Comparison of ENCODE assay signal across 9 mouse cellular contexts in the genomic region with DNA sequence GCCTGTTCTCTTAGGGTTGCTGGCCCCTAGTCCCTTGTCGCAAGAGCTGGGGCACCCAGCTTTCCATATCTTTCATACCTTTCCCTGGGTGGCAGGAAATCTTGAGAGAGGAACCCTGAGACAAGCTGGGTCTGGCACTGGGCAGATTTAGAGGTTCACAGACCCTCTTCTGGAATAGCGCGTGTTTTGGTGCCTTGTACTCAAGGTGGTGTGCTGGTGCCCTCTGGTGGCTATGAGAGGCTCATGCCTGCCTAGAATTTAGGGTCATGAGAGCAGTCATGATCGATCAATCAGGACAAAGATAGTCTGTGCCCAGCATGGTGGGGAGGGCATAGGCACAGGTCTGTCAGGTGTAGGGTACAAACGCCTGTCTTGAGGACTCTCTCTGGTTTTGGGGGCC. TPM values are rescaled to one million over a fixed set of nuclear protein-coding genes. Genes with fewer than 3 reads are reported as not detected.
A peak's percentile ranks its signal among the peaks of the same experiment; 100 is the strongest.
DNase-seq lines count a peak whose midpoint lies in the region; ATAC-seq lines count a peak whose summit lies in the region.
"Had no signal": no experiment of that assay in that cellular context is flagged by ENCODE, and none has a peak within 500 bp of the region (broad histone marks: within the 10 kb centered on the region; RNA-seq: fewer than 3 reads in every experiment).

No protein-coding gene starts in this region.

- ATAC-seq in lung, embryonic 16.5 days (ENCODE audit: low read depth), result 0 out of 2 replicates have a peak, but pooled peaks have one; percentile 29

- H3K36me3 ChIP-seq in lung, embryonic 16.5 days (ENCODE audit: control insufficient read depth, insufficient read depth, low read length), result no peaks in the 10 kb centered on the region
- H3K36me3 ChIP-seq: limb, embryonic 15.5 days had no signal

- H3K4me3 ChIP-seq in lung, embryonic 16.5 days (ENCODE audit: low read length), result no peak overlapping the region
- H3K4me3 ChIP-seq: limb, embryonic 15.5 days had no signal

- H3K4me1 ChIP-seq in lung, embryonic 16.5 days (replicated peaks; ENCODE audit: control insufficient read depth, insufficient read depth, low read length), result no peaks in the 10 kb centered on the region

- DNase-seq in adrenal gland, adult (ENCODE audit: inconsistent age in 2 of 2, low spot score in 1 of 2), result peak; percentile 36 to 81
- no peak for DNase-seq in adrenal gland, adult 8-10 months
- peak; percentile 80 for DNase-seq in adrenal gland, postnatal 10 days
- peak; percentile 64 for DNase-seq in embryo, embryonic 11.5 days (ENCODE audit: low read depth, low spot score)
- DNase-seq in heart, postnatal 10 days, result peak; percentile 71 to 80
- DNase-seq in layer of hippocampus, adult 18-20 months (ENCODE audit: low spot score in 2 of 2), result peak; percentile 13 to 76
- peak; percentile 69 for DNase-seq in retina, postnatal 7 days (ENCODE audit: low read depth, low spot score)

- no peaks in the 10 kb centered on the region for H3K9me3 ChIP-seq in lung, embryonic 16.5 days (ENCODE audit: control insufficient read depth, low read length)
- H3K9me3 ChIP-seq: limb, embryonic 15.5 days had no signal

- H3K4me2 ChIP-seq in lung, embryonic 16.5 days (ENCODE audit: low read depth, low read length), result no peak overlapping the region
- H3K4me2 ChIP-seq: limb, embryonic 15.5 days had no signal

- no peaks in the 10 kb centered on the region for H3K27me3 ChIP-seq in lung, embryonic 16.5 days (ENCODE audit: control insufficient read depth, insufficient read depth, low read depth, low read length)
- H3K27me3 ChIP-seq: limb, embryonic 15.5 days had no signal

- no peak overlapping the region for H3K27ac ChIP-seq in lung, embryonic 16.5 days (ENCODE audit: low read length)
- H3K27ac ChIP-seq: limb, embryonic 15.5 days had no signal

- 13% methylated on average over 5 of the region's 5 CpGs for WGBS in lung, embryonic 16.5 days

- intact Hi-C loops in heart, postnatal 10 days (cut with DNase I), result loop anchor here (1.0 to 2.0 kb wide), 3 partner anchors 40 to 142 kb away; no protein-coding TSS in a partner anchor

- no peak overlapping the region for H3K9ac ChIP-seq in lung, embryonic 16.5 days (ENCODE audit: low read length)
- H3K9ac ChIP-seq: limb, embryonic 15.5 days had no signal

RNA-seq across cellular contexts. Expression of a gene that starts 36.7 kb away (rescaled TPM):
- 1 to 10 TPM; 1.2 to 3.8 (median 2.9) TPM for total RNA-seq in adrenal gland, adult 8-10 months (2022)
- total RNA-seq in adrenal gland, postnatal 10 days (2021), result 10 to 100 TPM in 1 of 2 experiments, 1 to 10 TPM in 1; 9.5 to 10.3 TPM
- 10 to 100 TPM; 33.8 to 41.5 TPM for total RNA-seq in heart, postnatal 10 days (2021)
- 1 to 10 TPM; 2.8 to 7.3 TPM for total RNA-seq in layer of hippocampus, adult 18-20 months (2021)
- 23.4 and 28.2 TPM in 2 replicates for polyA plus RNA-seq in lung, embryonic 16.5 days (2015; fragmentation: Nextera tagmentation; extraction: Ambion mirVana)

RNA-seq across cellular contexts. Expression of a gene that starts 46.8 kb away (rescaled TPM):
- total RNA-seq in adrenal gland, adult 8-10 months (2022), result 100 to 1,000 TPM; 186 to 217 (median 196) TPM
- total RNA-seq in adrenal gland, postnatal 10 days (2021), result 100 to 1,000 TPM; 111 to 120 TPM
- total RNA-seq in heart, postnatal 10 days (2021), result 100 to 1,000 TPM; 129 to 134 TPM
- total RNA-seq in layer of hippocampus, adult 18-20 months (2021), result 100 to 1,000 TPM; 196 to 199 TPM
- polyA plus RNA-seq in lung, embryonic 16.5 days (2015; fragmentation: Nextera tagmentation; extraction: Ambion mirVana), result 144 and 148 TPM in 2 replicates
